25 mouse cellular contexts compared by ENCODE assay signal in genomic region chr19:25055025-25055424, GRCm38 (mm10). TPM values are rescaled to one million over a fixed set of nuclear protein-coding genes. Genes with fewer than 3 reads are reported as not detected.
A peak's percentile ranks its signal among the peaks of the same experiment; 100 is the strongest.
DNase-seq lines count a peak whose midpoint lies in the region; ATAC-seq and TF ChIP-seq lines count a peak whose summit lies in the region.
"Had no signal": no experiment of that assay in that cellular context is flagged by ENCODE, and none has a peak within 500 bp of the region (broad histone marks: within the 10 kb centered on the region; RNA-seq: fewer than 3 reads in every experiment).

No protein-coding gene starts in this region.

- H3K9ac ChIP-seq in intestine, postnatal 0 days (ENCODE audit: low read depth, low read length) = no peak overlapping the region
- no peak overlapping the region for H3K9ac ChIP-seq in intestine, embryonic 15.5 days
- H3K9ac ChIP-seq in liver, embryonic 15.5 days = no peak overlapping the region
- no peak overlapping the region for H3K9ac ChIP-seq in stomach, embryonic 15.5 days
- H3K9ac ChIP-seq: embryonic facial prominence, embryonic 15.5 days; forebrain, postnatal 0 days; heart, embryonic 13.5 days; hindbrain, embryonic 13.5 days; midbrain, embryonic 13.5 days had no signal

- no peaks in the 10 kb centered on the region for H3K36me3 ChIP-seq in intestine, postnatal 0 days (ENCODE audit: control insufficient read depth, insufficient read depth)
- no peaks in the 10 kb centered on the region for H3K36me3 ChIP-seq in intestine, embryonic 15.5 days
- no peaks in the 10 kb centered on the region for H3K36me3 ChIP-seq in liver, embryonic 15.5 days (replicated peaks)
- no peaks in the 10 kb centered on the region for H3K36me3 ChIP-seq in stomach, embryonic 15.5 days
- H3K36me3 ChIP-seq: embryonic facial prominence, embryonic 15.5 days; forebrain, embryonic 10.5 days; heart, embryonic 13.5 days; hindbrain, embryonic 13.5 days; limb, embryonic 10.5 days; midbrain, embryonic 13.5 days had no signal

- no peak overlapping the region for H3K4me2 ChIP-seq in intestine, postnatal 0 days (replicated peaks; ENCODE audit: low read depth)
- no peak overlapping the region for H3K4me2 ChIP-seq in intestine, embryonic 15.5 days (replicated peaks)
- H3K4me2 ChIP-seq in liver, embryonic 15.5 days = peak overlapping the region; percentile 1; the same call in 1 of the 2 replicates
- H3K4me2 ChIP-seq in stomach, embryonic 15.5 days = no peak overlapping the region
- H3K4me2 ChIP-seq: embryonic facial prominence, embryonic 15.5 days; heart, embryonic 13.5 days; hindbrain, embryonic 13.5 days; midbrain, embryonic 13.5 days had no signal

- TF ChIP-seq CTCF in intestine, postnatal 0 days (IDR thresholded peaks at IDR 0.05; ENCODE audit: low read depth) = no peak

- H3K27me3 ChIP-seq in intestine, postnatal 0 days (replicated peaks; ENCODE audit: control insufficient read depth, insufficient read depth, low read length) = no peaks in the 10 kb centered on the region
- no peaks in the 10 kb centered on the region for H3K27me3 ChIP-seq in intestine, embryonic 15.5 days (replicated peaks)
- no peaks in the 10 kb centered on the region for H3K27me3 ChIP-seq in liver, embryonic 15.5 days
- H3K27me3 ChIP-seq in stomach, embryonic 15.5 days (replicated peaks) = no peaks in the 10 kb centered on the region
- H3K27me3 ChIP-seq: embryonic facial prominence, embryonic 15.5 days; hindbrain, embryonic 13.5 days; midbrain, embryonic 13.5 days had no signal

- no peaks in the 10 kb centered on the region for H3K9me3 ChIP-seq in intestine, postnatal 0 days (ENCODE audit: control insufficient read depth)
- no peaks in the 10 kb centered on the region for H3K9me3 ChIP-seq in intestine, embryonic 15.5 days
- no peaks in the 10 kb centered on the region for H3K9me3 ChIP-seq in liver, embryonic 15.5 days (replicated peaks)
- H3K9me3 ChIP-seq in stomach, embryonic 15.5 days = no peaks in the 10 kb centered on the region
- H3K9me3 ChIP-seq: embryonic facial prominence, embryonic 15.5 days; forebrain, embryonic 10.5 days; heart, embryonic 13.5 days; hindbrain, embryonic 13.5 days; limb, embryonic 10.5 days; midbrain, embryonic 13.5 days had no signal

- H3K4me3 ChIP-seq in intestine, postnatal 0 days (ENCODE audit: low read depth, low read length) = no peak overlapping the region
- H3K4me3 ChIP-seq in intestine, embryonic 15.5 days (replicated peaks) = no peak overlapping the region
- no peak overlapping the region for H3K4me3 ChIP-seq in liver, embryonic 15.5 days (replicated peaks)
- no peak overlapping the region for H3K4me3 ChIP-seq in stomach, embryonic 15.5 days (replicated peaks)
- H3K4me3 ChIP-seq: embryonic facial prominence, embryonic 15.5 days; forebrain, embryonic 10.5 days; heart, embryonic 13.5 days; hindbrain, embryonic 13.5 days; layer of hippocampus, adult 2 months; limb, embryonic 10.5 days; midbrain, embryonic 13.5 days had no signal

- no peak for DNase-seq in urinary bladder, postnatal 25 days (ENCODE audit: low spot score)
- no peak for DNase-seq in adrenal gland, postnatal 14 days
- no peak for DNase-seq in thymus, postnatal 10 days (ENCODE audit: low spot score in 2 of 2)
- DNase-seq: adrenal gland, postnatal 10 days; cerebellum, adult 11 months; cerebellum, adult 9-11 months; forebrain, postnatal 0 days; gastrocnemius, postnatal 25 days; heart, adult 18-20 months; kidney, adult 8-10 months; kidney, postnatal 14 days; thymus, postnatal 25 days had no signal

- H3K4me1 ChIP-seq in intestine, postnatal 0 days (replicated peaks; ENCODE audit: control insufficient read depth, insufficient read depth, low read length) = no peaks in the 10 kb centered on the region
- H3K4me1 ChIP-seq in intestine, embryonic 15.5 days (replicated peaks) = no peaks in the 10 kb centered on the region
- peaks cover 32% of the 10 kb centered on the region for H3K4me1 ChIP-seq in liver, embryonic 15.5 days (replicated peaks)
- H3K4me1 ChIP-seq in stomach, embryonic 15.5 days = no peaks in the 10 kb centered on the region

- H3K27ac ChIP-seq in intestine, postnatal 0 days (ENCODE audit: low read depth, low read length) = no peak overlapping the region
- no peak overlapping the region for H3K27ac ChIP-seq in intestine, embryonic 15.5 days
- H3K27ac ChIP-seq in liver, embryonic 15.5 days (replicated peaks) = no peak overlapping the region
- no peak overlapping the region for H3K27ac ChIP-seq in stomach, embryonic 15.5 days
- H3K27ac ChIP-seq: embryonic facial prominence, embryonic 15.5 days; forebrain, embryonic 10.5 days; heart, embryonic 13.5 days; hindbrain, embryonic 13.5 days; layer of hippocampus, adult 2 months; limb, embryonic 10.5 days; midbrain, embryonic 13.5 days had no signal

- ATAC-seq in intestine, postnatal 0 days = peak; percentile 59
- ATAC-seq in intestine, embryonic 15.5 days = no peak
- peak; percentile 80 for ATAC-seq in erythroid progenitor cell, adult 5-6 weeks (replicated peaks; ENCODE audit: low FRiP score, poor library complexity, severe bottlenecking)
- peak; percentile 80 for ATAC-seq in liver, embryonic 15.5 days (ENCODE audit: insufficient read depth)
- ATAC-seq in stomach, embryonic 15.5 days (ENCODE audit: insufficient read depth, low FRiP score, low read depth) = peak; percentile 72; the same call in 1 of the 2 replicates
- ATAC-seq: forebrain, postnatal 0 days; lung, postnatal 0 days; midbrain, embryonic 13.5 days had no signal

- 48% methylated on average over 7 of the region's 7 CpGs for WGBS in intestine, postnatal 0 days
- WGBS in intestine, embryonic 15.5 days = 81% methylated on average over 7 of the region's 7 CpGs
- 41% methylated on average over 7 of the region's 7 CpGs for WGBS in liver, embryonic 15.5 days (ENCODE audit: insufficient replicate concordance)
- 76% methylated on average over 7 of the region's 7 CpGs for WGBS in stomach, embryonic 15.5 days

RNA-seq across cellular contexts. Expression of gene Dock8, which starts 55.7 kb away (rescaled TPM):
- 7.2 and 7.5 TPM in 2 replicates for polyA plus RNA-seq in intestine, postnatal 0 days (2015; fragmentation: Nextera tagmentation; extraction: Ambion mirVana)
- 5.0 TPM in 2 replicates for polyA plus RNA-seq in intestine, embryonic 15.5 days (2015; fragmentation: Nextera tagmentation; extraction: Ambion mirVana)
- 28.1 and 33.5 TPM in 2 replicates for total RNA-seq in erythroid progenitor cell, adult 5-6 weeks (2015; ENCODE audit: low replicate concordance)
- total RNA-seq in erythroid progenitor cell, adult 5-6 weeks (2017; ENCODE audit: low replicate concordance) = 14.5 and 68.5 TPM in 2 replicates
- 8.5 and 8.8 TPM in 2 replicates for polyA plus RNA-seq in liver, embryonic 15.5 days (2015; fragmentation: Nextera tagmentation; extraction: Ambion mirVana)
- 6.0 and 6.9 TPM in 2 replicates for polyA plus RNA-seq in stomach, embryonic 15.5 days (2015; fragmentation: Nextera tagmentation; extraction: Ambion mirVana)
- total RNA-seq in adrenal gland, postnatal 14 days (2021) = 33.1 and 33.8 TPM in 2 replicates
